Mouse (Mus musculus): ENCODE data around the gene Fcrl1. TPM values are rescaled to one million over a fixed set of nuclear protein-coding genes. Genes with fewer than 3 reads are reported as not detected.
A peak's percentile ranks its signal among the peaks of the same experiment; 100 is the strongest.

Fcrl1 gene
- polyA plus RNA-seq, 1 experiment from 2014 or later, result 0.25 TPM

GRCm38 (mm10) chr3:87401321-87401720, 25.1 kb downstream of the Fcrl1 start:
- 57% methylated on average over 5 of the region's 5 CpGs for WGBS
- H3K36me3 ChIP-seq (ENCODE audit: control insufficient read depth, insufficient read depth), result no peaks in the 10 kb centered on the region
- ATAC-seq, result no peak

GRCm38 (mm10) chr3:87408171-87408570, 32.0 kb downstream of the Fcrl1 start:
- H3K4me1 ChIP-seq (replicated peaks; ENCODE audit: control insufficient read depth, insufficient read depth, low read length), result no peaks in the 10 kb centered on the region
- no peak overlapping the region for H3K4me3 ChIP-seq (ENCODE audit: low read depth, low read length)
- no peak overlapping the region for H3K27ac ChIP-seq (ENCODE audit: low read depth, low read length)
- TF ChIP-seq CTCF (IDR thresholded peaks at IDR 0.05; ENCODE audit: low read depth), result peak; percentile 67
- no peak overlapping the region for H3K4me2 ChIP-seq (replicated peaks; ENCODE audit: low read depth)
- no peak overlapping the region for H3K9ac ChIP-seq (ENCODE audit: low read depth, low read length)
- ATAC-seq, result no peak
- no peaks in the 10 kb centered on the region for H3K36me3 ChIP-seq (ENCODE audit: control insufficient read depth, insufficient read depth)
- no peaks in the 10 kb centered on the region for H3K9me3 ChIP-seq (ENCODE audit: control insufficient read depth)
- H3K27me3 ChIP-seq (replicated peaks; ENCODE audit: control insufficient read depth, insufficient read depth, low read length), result no peaks in the 10 kb centered on the region
- WGBS, result 12% methylated on average over 4 of the region's 4 CpGs

More at GRCm38 (mm10) chr3:87401321-87401720, 25.1 kb downstream of the Fcrl1 start:
- no peaks in the 10 kb centered on the region for H3K27me3 ChIP-seq (replicated peaks; ENCODE audit: control insufficient read depth, insufficient read depth, low read length)
- H3K4me2 ChIP-seq (replicated peaks; ENCODE audit: low read depth), result no peak overlapping the region
- no peak overlapping the region for H3K27ac ChIP-seq (ENCODE audit: low read depth, low read length)
- TF ChIP-seq CTCF (IDR thresholded peaks at IDR 0.05; ENCODE audit: low read depth), result no peak
- H3K9ac ChIP-seq (ENCODE audit: low read depth, low read length), result no peak overlapping the region
- no peak overlapping the region for H3K4me3 ChIP-seq (ENCODE audit: low read depth, low read length)
- H3K4me1 ChIP-seq (replicated peaks; ENCODE audit: control insufficient read depth, insufficient read depth, low read length), result no peaks in the 10 kb centered on the region
- H3K9me3 ChIP-seq (ENCODE audit: control insufficient read depth), result no peaks in the 10 kb centered on the region

GRCm38 (mm10) chr3:87409196-87409935, 33.2 kb downstream of the Fcrl1 start:
- no peaks in the 10 kb centered on the region for H3K4me1 ChIP-seq (replicated peaks; ENCODE audit: control insufficient read depth, insufficient read depth, low read length)
- TF ChIP-seq CTCF (IDR thresholded peaks at IDR 0.05; ENCODE audit: low read depth), result no peak
- H3K9me3 ChIP-seq (ENCODE audit: control insufficient read depth), result no peaks in the 10 kb centered on the region
- no peak overlapping the region for H3K4me3 ChIP-seq (ENCODE audit: low read depth, low read length)
- H3K36me3 ChIP-seq (ENCODE audit: control insufficient read depth, insufficient read depth), result no peaks in the 10 kb centered on the region
- H3K27ac ChIP-seq (ENCODE audit: low read depth, low read length), result no peak overlapping the region
- H3K4me2 ChIP-seq (replicated peaks; ENCODE audit: low read depth), result no peak overlapping the region
- H3K27me3 ChIP-seq (replicated peaks; ENCODE audit: control insufficient read depth, insufficient read depth, low read length), result no peaks in the 10 kb centered on the region
- 84% methylated on average over 4 of the region's 4 CpGs for WGBS
- no peak overlapping the region for H3K9ac ChIP-seq (ENCODE audit: low read depth, low read length)
- no peak for ATAC-seq

GRCm38 (mm10) chr3:87410605-87411004, 34.4 kb downstream of the Fcrl1 start:
- H3K4me2 ChIP-seq (replicated peaks; ENCODE audit: low read depth), result no peak overlapping the region
- WGBS, result 83% methylated on average over 6 of the region's 6 CpGs
- no peaks in the 10 kb centered on the region for H3K27me3 ChIP-seq (replicated peaks; ENCODE audit: control insufficient read depth, insufficient read depth, low read length)
- H3K36me3 ChIP-seq (ENCODE audit: control insufficient read depth, insufficient read depth), result no peaks in the 10 kb centered on the region
- H3K4me3 ChIP-seq (ENCODE audit: low read depth, low read length), result no peak overlapping the region
- no peak for ATAC-seq
- H3K27ac ChIP-seq (ENCODE audit: low read depth, low read length), result no peak overlapping the region
- H3K4me1 ChIP-seq (replicated peaks; ENCODE audit: control insufficient read depth, insufficient read depth, low read length), result no peaks in the 10 kb centered on the region
- H3K9ac ChIP-seq (ENCODE audit: low read depth, low read length), result no peak overlapping the region
- H3K9me3 ChIP-seq (ENCODE audit: control insufficient read depth), result no peaks in the 10 kb centered on the region
- no peak for TF ChIP-seq CTCF (IDR thresholded peaks at IDR 0.05; ENCODE audit: low read depth)

GRCm38 (mm10) chr3:87411150-87411549, 35.0 kb downstream of the Fcrl1 start:
- no peak overlapping the region for H3K9ac ChIP-seq (ENCODE audit: low read depth, low read length)
- H3K4me2 ChIP-seq (replicated peaks; ENCODE audit: low read depth), result no peak overlapping the region
- no peak overlapping the region for H3K27ac ChIP-seq (ENCODE audit: low read depth, low read length)
- no peaks in the 10 kb centered on the region for H3K4me1 ChIP-seq (replicated peaks; ENCODE audit: control insufficient read depth, insufficient read depth, low read length)
- ATAC-seq, result peak; percentile 56; the same call in 1 of the 2 replicates
- no peaks in the 10 kb centered on the region for H3K36me3 ChIP-seq (ENCODE audit: control insufficient read depth, insufficient read depth)
- no peaks in the 10 kb centered on the region for H3K27me3 ChIP-seq (replicated peaks; ENCODE audit: control insufficient read depth, insufficient read depth, low read length)
- 15% methylated on average over 12 of the region's 12 CpGs for whole genome bisulfite sequencing
- H3K4me3 ChIP-seq (ENCODE audit: low read depth, low read length), result no peak overlapping the region
- no peaks in the 10 kb centered on the region for H3K9me3 ChIP-seq (ENCODE audit: control insufficient read depth)
- peak; percentile 94 for TF ChIP-seq CTCF (IDR thresholded peaks at IDR 0.05; ENCODE audit: low read depth)

- no peaks in the 10 kb centered on the region for H3K27me3 ChIP-seq (replicated peaks; ENCODE audit: control insufficient read depth, insufficient read depth, low read length)
- no peak for TF ChIP-seq CTCF (IDR thresholded peaks at IDR 0.05; ENCODE audit: low read depth)
- H3K4me1 ChIP-seq (replicated peaks; ENCODE audit: control insufficient read depth, insufficient read depth, low read length), result no peaks in the 10 kb centered on the region
- H3K4me2 ChIP-seq (replicated peaks; ENCODE audit: low read depth), result no peak overlapping the region
- no peak overlapping the region for H3K4me3 ChIP-seq (ENCODE audit: low read depth, low read length)
- ATAC-seq, result no peak
- H3K36me3 ChIP-seq (ENCODE audit: control insufficient read depth, insufficient read depth), result no peaks in the 10 kb centered on the region
- no peaks in the 10 kb centered on the region for H3K9me3 ChIP-seq (ENCODE audit: control insufficient read depth)
- no peak overlapping the region for H3K9ac ChIP-seq (ENCODE audit: low read depth, low read length)
- WGBS, result 60% methylated on average over 1 of the region's 1 CpGs
- H3K27ac ChIP-seq (ENCODE audit: low read depth, low read length), result no peak overlapping the region
These were observed 44.5 kb downstream of the Fcrl1 start for GRCm38 (mm10) chr3:87420645-87421044.

Measured in intestine, postnatal 0 days (tissue).